Mouse (Mus musculus) spleen, postnatal 14 days (tissue): ENCODE measurements around the gene Tex19.1.

Source experiments
- DNase-seq, 2 experiments: peaks; one replicate each; pipeline ENCODE4 v3.0.0; 2021 to 2022; ENCODE audit warnings: low spot score in 2 of 2

Gene Tex19.1

DNA sequence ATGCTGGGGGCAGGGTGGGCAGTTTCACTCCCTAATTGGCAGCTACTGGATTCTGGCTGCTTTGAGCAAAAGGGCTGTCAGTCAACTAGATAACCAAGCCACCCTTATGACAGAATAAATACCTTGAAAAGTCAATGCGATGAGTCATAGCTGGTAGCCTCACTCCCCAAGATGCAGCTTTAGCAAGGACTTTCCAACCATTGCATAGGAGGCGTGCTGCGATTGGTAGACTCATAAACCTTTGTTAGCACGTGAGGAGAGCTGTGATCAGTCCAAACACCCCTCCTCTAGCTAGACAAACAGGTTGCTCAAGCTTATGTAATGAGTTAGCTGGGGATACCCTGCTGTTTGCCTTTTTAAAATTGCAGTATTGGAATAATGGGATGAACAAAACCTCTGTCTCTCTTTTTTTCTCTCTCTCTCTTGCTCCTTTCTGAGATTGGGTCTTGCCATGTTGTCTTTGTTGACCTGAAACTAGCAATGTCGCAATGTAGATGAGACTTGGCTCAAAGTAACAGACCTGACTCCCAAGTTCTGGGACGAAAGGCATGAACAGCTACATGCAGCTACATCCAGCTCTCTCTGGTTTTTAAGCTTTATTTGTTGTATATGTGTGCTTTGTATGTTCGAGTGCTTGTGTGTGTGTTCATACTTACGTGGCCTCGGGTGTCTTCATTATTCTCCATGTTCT is 2.5 kb upstream of the Tex19.1 start:
- DNase-seq = no peak

- DNase-seq = no peak
Measured at GRCm38 (mm10) chr11:121148193-121148592, 2.2 kb downstream of the Tex19.1 start.

GRCm38 (mm10) chr11:121154203-121154602 is 8.3 kb downstream of the Tex19.1 start:
- DNase-seq = no peak

DNA sequence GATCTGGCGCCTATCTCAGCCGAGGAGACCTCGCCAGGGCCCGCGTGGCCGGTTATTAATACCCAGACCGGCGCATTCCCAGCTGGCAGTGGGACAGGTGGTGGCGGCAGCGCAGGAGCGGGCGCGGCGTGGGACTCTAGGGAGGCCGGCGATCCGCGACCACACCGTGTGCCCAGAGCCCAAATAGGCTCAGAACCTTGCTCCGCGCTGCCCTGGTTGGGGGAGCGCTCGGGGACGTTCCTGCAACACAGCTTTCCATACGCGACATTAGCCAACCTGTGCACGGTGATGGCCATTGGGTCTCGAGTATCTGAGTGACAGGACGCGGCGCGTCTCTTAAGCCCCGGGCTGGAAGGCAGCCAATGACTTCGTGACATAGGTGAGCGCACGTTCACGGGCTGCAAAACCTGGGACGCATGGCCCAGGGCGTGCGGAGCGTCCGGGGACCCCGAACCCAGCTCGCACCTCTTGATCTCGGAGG is 10.5 kb downstream of the Tex19.1 start:
- DNase-seq = no peak

- DNase-seq = no peak
Measured at GRCm38 (mm10) chr11:121159971-121160370, 14.0 kb downstream of the Tex19.1 start, which contains the start of gene Uts2r. TSS of gene Uts2r (plus strand) at chr11:121160271.

GRCm38 (mm10) chr11:121160636-121161346 is 14.8 kb downstream of the Tex19.1 start:
- DNase-seq = no peak

DNA sequence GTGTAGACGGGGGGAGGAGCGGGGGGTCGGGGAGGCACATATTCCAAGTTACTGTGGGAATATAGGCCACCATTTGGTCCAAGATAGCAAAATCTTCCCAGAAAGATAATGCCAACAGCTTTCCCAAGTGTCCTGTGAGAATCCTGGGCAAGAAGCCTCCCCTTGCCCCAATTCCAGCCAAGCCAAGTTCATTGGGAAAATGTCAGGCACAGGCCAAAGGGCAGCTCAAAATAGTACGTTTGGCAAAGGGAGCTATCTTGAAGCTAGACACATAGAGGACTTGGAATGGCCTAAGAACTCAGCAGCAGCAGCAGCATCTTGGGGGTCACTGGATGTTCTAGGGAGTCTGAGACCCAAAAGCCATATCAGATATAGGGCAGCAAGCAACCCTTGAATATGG is 17.8 kb downstream of the Tex19.1 start:
- DNase-seq = no peak

GRCm38 (mm10) chr11:121173203-121173602 is 27.3 kb downstream of the Tex19.1 start:
- no peak for DNase-seq

- DNase-seq = no peak
Measured at GRCm38 (mm10) chr11:121174234-121174633, 28.3 kb downstream of the Tex19.1 start.

DNA sequence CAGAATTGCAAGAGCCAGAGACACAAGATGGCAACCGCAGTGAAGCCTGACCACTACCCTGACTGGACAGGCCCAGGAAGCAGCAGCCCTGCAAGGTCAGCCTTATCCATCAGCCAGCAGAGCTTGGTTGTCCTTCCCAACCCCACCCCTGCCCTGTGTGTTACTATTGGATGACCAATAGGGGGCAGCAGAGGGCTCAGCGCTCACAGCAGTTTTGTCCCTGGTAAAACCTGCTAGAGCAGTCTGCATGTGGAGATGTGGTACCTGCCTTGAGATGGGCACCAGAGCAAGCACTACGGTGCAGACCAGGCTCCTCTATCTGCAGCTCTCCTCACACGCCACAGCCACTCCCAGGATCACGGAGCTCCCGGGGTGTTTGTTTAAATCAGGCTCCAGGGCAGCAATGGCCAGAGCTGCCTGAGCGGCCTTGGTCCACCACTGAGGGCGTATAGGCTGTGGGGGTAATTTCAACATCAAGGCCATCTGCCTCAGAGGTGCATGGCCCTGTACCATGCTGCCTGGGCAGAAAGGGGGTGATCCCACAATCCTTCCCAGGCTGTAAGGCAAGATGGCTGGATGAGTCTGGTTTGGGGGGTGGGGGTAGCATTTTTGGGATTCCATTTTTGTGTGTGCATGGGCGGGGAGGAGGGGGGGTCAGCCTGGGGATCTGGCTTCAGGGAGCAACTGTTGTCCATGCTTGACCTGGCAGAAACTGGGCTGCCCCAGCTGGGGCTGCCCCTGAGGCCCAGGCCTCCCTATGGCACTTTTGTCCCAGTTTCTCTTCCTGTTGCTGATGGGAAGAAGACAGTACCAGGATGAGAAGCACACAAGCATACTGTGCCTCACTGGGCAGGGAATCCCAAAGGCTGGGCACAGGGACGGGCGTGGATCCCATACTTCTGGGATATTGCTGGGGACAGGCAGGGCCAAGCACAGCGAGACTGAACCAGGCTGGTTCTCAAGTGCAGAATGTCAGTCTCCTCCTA is 30.6 kb downstream of the Tex19.1 start:
- DNase-seq = peak in 1 of 2 experiments; percentile 29

GRCm38 (mm10) chr11:121189681-121190080 is 43.7 kb downstream of the Tex19.1 start:
- DNase-seq = no peak

DNA sequence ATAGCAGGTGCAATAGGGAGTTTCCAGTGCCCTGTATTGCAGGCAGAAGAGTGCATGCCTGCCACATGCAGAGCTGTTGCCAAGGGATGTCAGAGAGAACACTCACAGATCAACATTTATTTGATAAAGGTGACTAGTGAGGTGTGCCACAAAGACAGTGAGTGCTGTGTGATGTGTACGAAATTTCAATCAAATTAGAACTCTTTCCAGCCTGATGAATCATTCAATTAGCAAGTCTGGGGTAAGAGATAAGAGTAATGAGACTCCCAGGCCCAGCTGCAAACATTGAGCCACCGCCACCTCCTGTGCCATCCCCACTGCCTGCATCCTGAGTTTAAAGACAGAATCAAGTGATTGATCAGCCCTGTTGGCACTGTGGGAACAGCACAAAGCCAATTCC is 46.8 kb downstream of the Tex19.1 start:
- DNase-seq = no peak

DNA sequence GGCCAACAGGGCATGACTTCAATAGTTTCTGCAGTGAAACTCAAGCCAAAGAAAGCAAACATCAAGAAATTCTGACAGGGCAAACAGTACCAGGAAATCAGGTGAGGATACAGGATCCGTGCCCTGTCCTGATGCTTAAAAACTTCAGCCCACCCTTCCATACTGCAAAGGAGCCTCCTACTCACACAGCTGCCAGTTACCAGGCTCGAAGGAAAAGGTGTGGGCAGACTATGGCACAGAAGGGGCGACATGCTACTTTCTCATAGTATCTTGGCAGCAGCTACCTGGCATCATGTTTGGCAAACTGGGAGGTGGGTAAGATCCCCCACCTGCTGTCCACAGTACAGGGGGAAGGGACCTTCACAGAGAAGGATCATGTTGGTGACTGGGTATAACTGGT is 47.5 kb downstream of the Tex19.1 start:
- DNase-seq = no peak
